25 mouse cellular contexts compared by ENCODE assay signal in the genomic region with DNA sequence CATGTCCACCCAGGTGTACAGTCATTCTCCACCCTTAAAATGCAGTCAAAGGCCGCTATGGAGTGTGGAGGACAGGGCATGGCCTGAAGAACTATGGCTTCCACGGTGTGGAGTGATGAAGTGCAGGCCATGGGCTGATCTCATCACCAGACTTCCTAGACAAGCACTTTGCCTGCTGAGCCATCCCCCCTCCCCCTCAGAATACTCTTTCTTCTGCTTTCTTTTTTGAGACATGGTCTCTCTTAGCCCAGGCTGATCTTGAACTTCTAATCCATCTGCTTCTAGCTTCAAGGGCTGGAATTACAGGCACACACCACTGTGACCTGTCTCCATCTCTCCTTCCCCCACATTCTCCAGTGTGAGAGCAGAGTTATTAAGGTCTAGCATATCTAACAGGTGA.
"Had no signal": no experiment of that assay in that cellular context is flagged by ENCODE, and none has a peak within 500 bp of the region (broad histone marks: within the 10 kb centered on the region; RNA-seq: fewer than 3 reads in every experiment).

No protein-coding gene starts in this region.

- H3K27me3 ChIP-seq: heart, embryonic 13.5 days; heart, embryonic 15.5 days; hindbrain, embryonic 13.5 days; hindbrain, embryonic 15.5 days; intestine, embryonic 15.5 days; limb, embryonic 12.5 days; liver, embryonic 13.5 days had no signal

- H3K4me1 ChIP-seq: heart, embryonic 13.5 days; heart, embryonic 15.5 days; hindbrain, embryonic 15.5 days; intestine, embryonic 15.5 days; limb, embryonic 10.5 days; limb, embryonic 12.5 days; liver, embryonic 13.5 days had no signal

- ATAC-seq: inflammation-experienced regulatory T-cells, adult 6 months; intestine, embryonic 15.5 days; intestine, postnatal 0 days had no signal

- H3K27ac ChIP-seq: gastrocnemius, adult 2 months; heart, adult 2 months; heart, embryonic 13.5 days; heart, embryonic 15.5 days; hindbrain, embryonic 10.5 days; hindbrain, embryonic 13.5 days; hindbrain, embryonic 15.5 days; intestine, embryonic 15.5 days; layer of hippocampus, adult 2 months; left cerebral cortex, adult 2 months; limb, embryonic 10.5 days; limb, embryonic 12.5 days; liver, embryonic 13.5 days had no signal

- DNase-seq: gastrocnemius, adult 2 months; gastrocnemius, postnatal 10 days; gastrocnemius, postnatal 25 days; heart, adult 2 months; heart, postnatal 14 days; heart, postnatal 36 days; kidney, adult 18-20 months; kidney, adult 8-10 months; kidney, postnatal 10 days; kidney, postnatal 25 days; kidney, postnatal 4 days; liver; liver, embryonic 13.5 days had no signal

- H3K9me3 ChIP-seq: heart, embryonic 15.5 days; hindbrain, embryonic 10.5 days; hindbrain, embryonic 13.5 days; hindbrain, embryonic 15.5 days; intestine, embryonic 15.5 days; limb, embryonic 10.5 days; limb, embryonic 12.5 days; liver, embryonic 13.5 days had no signal

- H3K36me3 ChIP-seq: heart, embryonic 15.5 days; intestine, embryonic 15.5 days; limb, embryonic 12.5 days; liver, embryonic 13.5 days had no signal

- H3K4me3 ChIP-seq: gastrocnemius, adult 2 months; heart, adult 2 months; heart, embryonic 13.5 days; heart, embryonic 15.5 days; hindbrain, embryonic 10.5 days; hindbrain, embryonic 13.5 days; hindbrain, embryonic 15.5 days; intestine, embryonic 15.5 days; layer of hippocampus, adult 2 months; left cerebral cortex, adult 2 months; limb, embryonic 10.5 days; limb, embryonic 12.5 days; liver, embryonic 13.5 days had no signal
